Mouse (Mus musculus) heart, embryonic 14.5 days (tissue): Measurements from ENCODE around the gene Sbpl. TPM values are rescaled to one million over a fixed set of nuclear protein-coding genes. Genes with fewer than 3 reads are reported as not detected.

Experiments
- ATAC-seq: fragments of 200-750 bp; cut with Nextera tagmentation; 2 replicates; pipeline ENCODE4 v1.8.0; 2017; ENCODE audit warnings: low read depth, moderate TSS enrichment; ENCODE audit not compliant: insufficient number of reproducible peaks, insufficient read depth, low FRiP score
- H3K27ac ChIP-seq, 2 experiments: fragments of 200-500 bp in 1 of 2; fragments of 300-500 bp in 1 of 2; sonication (generic) in 1 of 2; replicated peaks in 1 of 2; 2 replicates each; pipeline ENCODE4 v1.5.1; 2012 to 2014; ENCODE audit warnings: low read depth in 2 of 2, low read length in 2 of 2, control low read depth in 1 of 2, mild to moderate bottlenecking in 1 of 2, mixed read lengths in 1 of 2; ENCODE audit not compliant: control insufficient read depth in 1 of 2, insufficient read depth in 1 of 2
- H3K27me3 ChIP-seq: fragments of 300-500 bp; sonication (generic); 2 replicates; pipeline ENCODE4 v1.6.1; 2014; ENCODE audit warnings: mild to moderate bottlenecking, low read length, control low read depth; ENCODE audit not compliant: control insufficient read depth, insufficient read depth
- H3K36me3 ChIP-seq: fragments of 300-500 bp; sonication (generic); 2 replicates; pipeline ENCODE4 v1.6.1; 2014; ENCODE audit warnings: mild to moderate bottlenecking, control low read depth, low read length, mixed read lengths; ENCODE audit not compliant: control insufficient read depth, insufficient read depth
- H3K4me1 ChIP-seq, 2 experiments: fragments of 200-500 bp in 1 of 2; fragments of 300-500 bp in 1 of 2; sonication (generic) in 1 of 2; 2 replicates each; pipeline ENCODE4 v1.6.1; 2012 to 2014; ENCODE audit warnings: low read length in 2 of 2, control low read depth in 1 of 2, mixed read lengths in 1 of 2; ENCODE audit not compliant: control insufficient read depth in 2 of 2, insufficient read depth in 2 of 2
- H3K4me2 ChIP-seq: fragments of 300-500 bp; sonication (generic); 2 replicates; pipeline ENCODE4 v1.6.1; 2014; ENCODE audit warnings: mild to moderate bottlenecking, low read length
- H3K4me3 ChIP-seq, 2 experiments: fragments of 200-500 bp in 1 of 2; fragments of 300-500 bp in 1 of 2; sonication (generic) in 1 of 2; 2 replicates each; pipeline ENCODE4 v1.5.1; 2012 to 2014; ENCODE audit warnings: low read length in 2 of 2, mild to moderate bottlenecking in 2 of 2, control low read depth in 1 of 2, low read depth in 1 of 2, moderate library complexity in 1 of 2; ENCODE audit not compliant: control insufficient read depth in 1 of 2, insufficient read depth in 1 of 2
- H3K9ac ChIP-seq: fragments of 300-500 bp; sonication (generic); 2 replicates; pipeline ENCODE4 v1.6.1; 2014; ENCODE audit warnings: mild to moderate bottlenecking, low read length
- H3K9me3 ChIP-seq: fragments of 300-500 bp; sonication (generic); 2 replicates; pipeline ENCODE4 v1.6.1; 2016; ENCODE audit warnings: low read length, control low read depth; ENCODE audit not compliant: control insufficient read depth
- whole genome bisulfite sequencing: fragments of 180-500 bp; shearing (Covaris S2); extraction: QIAGEN DNeasy Blood & Tissue Kit; methylation state at CpG from one replicate; pipeline ENCODE4 v1.1.7; 2014; 5-methylcytosine and 5-hydroxymethylcytosine counted together
- polyA plus RNA-seq: library from polyadenylated mRNA; unstranded; fragments of >200 nt; fragmentation: Nextera tagmentation; extraction: Ambion mirVana; gene quantifications from 2 replicates; pipeline ENCODE4 v1.2.1, GENCODE M21; 2014

Gene Sbpl
- polyA plus RNA-seq, result not detected in 2 replicates

GRCm38 (mm10) chr17:23955174-23955573 lies at the start of gene Sbpl:
Gene Sbpl, minus strand, starts transcription at chr17:23955274.
- no peaks in the 10 kb centered on the region; the same call in 1 of the 2 replicates for H3K27me3 ChIP-seq
- H3K9ac ChIP-seq, result no peak within 1 kb of the TSS
- no peak within 1 kb of the TSS for H3K27ac ChIP-seq
- no peaks in the 10 kb centered on the region for H3K36me3 ChIP-seq
- ATAC-seq, result no peak
- no peaks in the 10 kb centered on the region for H3K9me3 ChIP-seq
- no peaks in the 10 kb centered on the region for H3K4me1 ChIP-seq
- no peak within 1 kb of the TSS for H3K4me2 ChIP-seq
- WGBS, result 76% methylated on average over 5 of the region's 5 CpGs
- H3K4me3 ChIP-seq, result no peak within 1 kb of the TSS

- 86% methylated on average over 14 of the region's 14 CpGs for WGBS
- Histone ChIP-seq H3K36me3 (no peaks in the 10 kb centered on the region), H3K4me3 (no peak overlapping the region), H3K27ac (no peak overlapping the region), H3K9me3 (0 out of 2 replicates have a peak, but pooled peaks cover 3% of the 10 kb centered on the region), H3K4me1 (peaks cover 16 to 18% of the 10 kb centered on the region in 2 experiments), H3K9ac (no peak overlapping the region), H3K27me3 (no peaks in the 10 kb centered on the region), H3K4me2 (no peak overlapping the region)
- no peak for ATAC-seq
Measured at GRCm38 (mm10) chr17:24004071-24004665, 49.1 kb upstream of the Sbpl start.

GRCm38 (mm10) chr17:24000404-24000803 lies 45.3 kb upstream of the Sbpl start:
- H3K4me3 ChIP-seq, result no peak overlapping the region
- peak; percentile 64 for ATAC-seq
- peaks cover 16 to 18% of the 10 kb centered on the region in 2 experiments for H3K4me1 ChIP-seq
- H3K4me2 ChIP-seq, result no peak overlapping the region
- 0 out of 2 replicates have a peak, but pooled peaks cover 2% of the 10 kb centered on the region for H3K27me3 ChIP-seq
- 13% methylated on average over 5 of the region's 5 CpGs for WGBS
- no peaks in the 10 kb centered on the region for H3K36me3 ChIP-seq
- H3K9me3 ChIP-seq, result no peaks in the 10 kb centered on the region
- H3K27ac ChIP-seq, result peak overlapping the region in 1 of 2 experiments; percentile 19; a peak in 1 of 4 replicates
- no peak overlapping the region for H3K9ac ChIP-seq

- Histone ChIP-seq H3K4me3 (no peak overlapping the region), H3K36me3 (no peaks in the 10 kb centered on the region), H3K27ac (no peak overlapping the region), H3K4me1 (peaks cover 18 to 19% of the 10 kb centered on the region in 2 experiments), H3K27me3 (0 out of 2 replicates have a peak, but pooled peaks cover 11% of the 10 kb centered on the region), H3K4me2 (no peak overlapping the region), H3K9me3 (no peaks in the 10 kb centered on the region), H3K9ac (no peak overlapping the region)
- 60% methylated on average over 6 of the region's 6 CpGs for WGBS
- ATAC-seq, result no peak
Measured at GRCm38 (mm10) chr17:23998383-23998782, 43.3 kb upstream of the Sbpl start.

- no peak within 1 kb of the TSS for H3K27ac ChIP-seq
- no peaks in the 10 kb centered on the region for H3K9me3 ChIP-seq
- peaks cover 21 to 22% of the 10 kb centered on the region in 2 experiments for H3K4me1 ChIP-seq
- no peak within 1 kb of the TSS for H3K9ac ChIP-seq
- no peak within 1 kb of the TSS for H3K4me3 ChIP-seq
- 54% methylated on average over 2 of the region's 2 CpGs for WGBS
- ATAC-seq, result no peak
- H3K27me3 ChIP-seq, result 0 out of 2 replicates have a peak, but pooled peaks cover 11% of the 10 kb centered on the region
- no peaks in the 10 kb centered on the region for H3K36me3 ChIP-seq
- H3K4me2 ChIP-seq, result no peak within 1 kb of the TSS
Measured at GRCm38 (mm10) chr17:23997901-23998300, 42.8 kb upstream of the Sbpl start, which contains the start of gene Prss22. Gene Prss22, minus strand, starts transcription at chr17:23998100.

GRCm38 (mm10) chr17:23995421-23995820 lies 40.3 kb upstream of the Sbpl start:
- no peak for ATAC-seq

GRCm38 (mm10) chr17:23994667-23995066 lies 39.6 kb upstream of the Sbpl start:
- no peak for ATAC-seq

More at GRCm38 (mm10) chr17:23995421-23995820, 40.3 kb upstream of the Sbpl start:
- H3K36me3 ChIP-seq, result no peaks in the 10 kb centered on the region
- WGBS, result 16% methylated on average over 1 of the region's 1 CpGs
- no peak overlapping the region for H3K27ac ChIP-seq
- no peak overlapping the region for H3K4me2 ChIP-seq
- 0 out of 2 replicates have a peak, but pooled peaks cover 11% of the 10 kb centered on the region for H3K27me3 ChIP-seq
- peaks cover 17% of the 10 kb centered on the region in 2 experiments for H3K4me1 ChIP-seq
- H3K9ac ChIP-seq, result no peak overlapping the region
- no peak overlapping the region for H3K4me3 ChIP-seq
- no peaks in the 10 kb centered on the region for H3K9me3 ChIP-seq

More at GRCm38 (mm10) chr17:23994667-23995066, 39.6 kb upstream of the Sbpl start:
- no peak overlapping the region for H3K4me3 ChIP-seq
- H3K9me3 ChIP-seq, result no peaks in the 10 kb centered on the region
- H3K27ac ChIP-seq, result no peak overlapping the region
- H3K4me1 ChIP-seq, result peaks cover 9% of the 10 kb centered on the region in 2 experiments
- no peak overlapping the region for H3K9ac ChIP-seq
- 76% methylated on average over 7 of the region's 7 CpGs for WGBS
- no peak overlapping the region for H3K4me2 ChIP-seq
- no peaks in the 10 kb centered on the region for H3K36me3 ChIP-seq
- 0 out of 2 replicates have a peak, but pooled peaks cover 11% of the 10 kb centered on the region for H3K27me3 ChIP-seq
